Mouse (Mus musculus) neural tube, embryonic 13.5 days (tissue): ENCODE results near the gene Hfe. TPM values are rescaled to one million over a fixed set of nuclear protein-coding genes. Genes with fewer than 3 reads are reported as not detected.

Source experiments
- ATAC-seq: fragments of 200-750 bp; cut with Nextera tagmentation; 2 replicates; pipeline ENCODE4 v1.8.0; 2017; ENCODE audit warnings: low read depth, mild to moderate bottlenecking, moderate TSS enrichment, moderate library complexity
- H3K27ac ChIP-seq: fragments of 300-500 bp; sonication (generic); replicated peaks from 2 replicates; pipeline ENCODE4 v1.5.1; 2015; ENCODE audit warnings: moderate library complexity, mild to moderate bottlenecking, inconsistent platforms
- H3K27me3 ChIP-seq: fragments of 300-500 bp; sonication (generic); 2 replicates; pipeline ENCODE4 v1.6.1; 2015; ENCODE audit warnings: mild to moderate bottlenecking, inconsistent platforms
- H3K36me3 ChIP-seq: fragments of 300-500 bp; sonication (generic); 2 replicates; pipeline ENCODE4 v1.6.1; 2015; ENCODE audit warnings: mild to moderate bottlenecking, inconsistent platforms
- H3K4me1 ChIP-seq: fragments of 300-500 bp; sonication (generic); replicated peaks from 2 replicates; pipeline ENCODE4 v1.6.1; 2015; ENCODE audit warnings: inconsistent platforms
- H3K4me2 ChIP-seq: fragments of 300-500 bp; sonication (generic); 2 replicates; pipeline ENCODE4 v1.6.1; 2015; ENCODE audit warnings: inconsistent platforms, mild to moderate bottlenecking, moderate library complexity
- H3K4me3 ChIP-seq: fragments of 300-500 bp; sonication (generic); 2 replicates; pipeline ENCODE4 v1.5.1; 2015; ENCODE audit warnings: mild to moderate bottlenecking, inconsistent platforms
- H3K9ac ChIP-seq: fragments of 300-500 bp; sonication (generic); 2 replicates; pipeline ENCODE4 v1.6.1; 2015; ENCODE audit warnings: moderate library complexity, mild to moderate bottlenecking, inconsistent platforms
- H3K9me3 ChIP-seq: fragments of 300-500 bp; sonication (generic); 2 replicates; pipeline ENCODE4 v1.6.1; 2016; ENCODE audit warnings: inconsistent platforms
- WGBS: fragments of 180-500 bp; shearing (Covaris S2); methylation state at CpG from one replicate; pipeline ENCODE4 v1.1.7; 2015; 5-methylcytosine and 5-hydroxymethylcytosine counted together
- polyA plus RNA-seq: library from polyadenylated mRNA; unstranded; fragments of >200 nt; fragmentation: Nextera tagmentation; extraction: Ambion mirVana; gene quantifications from 2 replicates; pipeline ENCODE4 v1.2.1, GENCODE M21; 2015

Gene Hfe
- polyA plus RNA-seq, 1 experiment from 2014 or later: 4.0 TPM

- peak overlapping the region; percentile 98 for H3K4me2 ChIP-seq
Measured at GRCm38 (mm10) chr13:23740910-23741309, 30.3 kb upstream of the Hfe start.

GRCm38 (mm10) chr13:23740256-23740840, 29.7 kb upstream of the Hfe start:
- no peak for ATAC-seq
- Histone ChIP-seq H3K4me3 (peak overlapping the region; percentile 48), H3K27ac (peak overlapping the region; percentile 90)

More at GRCm38 (mm10) chr13:23740910-23741309, 30.3 kb upstream of the Hfe start:
- peaks cover 32% of the 10 kb centered on the region for H3K4me1 ChIP-seq
- no peaks in the 10 kb centered on the region for H3K36me3 ChIP-seq
- H3K9me3 ChIP-seq: no peaks in the 10 kb centered on the region
- H3K4me3 ChIP-seq: no peak overlapping the region
- WGBS: 69% methylated on average over 5 of the region's 5 CpGs
- ATAC-seq: no peak
- H3K27ac ChIP-seq: no peak overlapping the region
- no peak overlapping the region for H3K9ac ChIP-seq
- H3K27me3 ChIP-seq: no peaks in the 10 kb centered on the region

GRCm38 (mm10) chr13:23739922-23740252, 29.2 kb upstream of the Hfe start:
- peak overlapping the region; percentile 90 for H3K27ac ChIP-seq
- no peaks in the 10 kb centered on the region for H3K27me3 ChIP-seq
- peak overlapping the region; percentile 48 for H3K4me3 ChIP-seq
- H3K9me3 ChIP-seq: no peaks in the 10 kb centered on the region
- WGBS: 1% methylated on average over 14 of the region's 14 CpGs
- peaks cover 32% of the 10 kb centered on the region for H3K4me1 ChIP-seq
- H3K4me2 ChIP-seq: peak overlapping the region; percentile 98
- no peaks in the 10 kb centered on the region for H3K36me3 ChIP-seq
- no peak for ATAC-seq
- H3K9ac ChIP-seq: peak overlapping the region; percentile 78

More at GRCm38 (mm10) chr13:23740256-23740840, 29.7 kb upstream of the Hfe start:
- Histone ChIP-seq H3K27me3 (no peaks in the 10 kb centered on the region), H3K4me1 (peaks cover 32% of the 10 kb centered on the region), H3K36me3 (no peaks in the 10 kb centered on the region), H3K9ac (peak overlapping the region; percentile 78), H3K9me3 (no peaks in the 10 kb centered on the region), H3K4me2 (peak overlapping the region; percentile 98)
- WGBS: 33% methylated on average over 13 of the region's 13 CpGs

GRCm38 (mm10) chr13:23739069-23739921, 28.6 kb upstream of the Hfe start:
- Histone ChIP-seq H3K36me3 (no peaks in the 10 kb centered on the region), H3K4me3 (peak overlapping the region; percentile 48), H3K9ac (peak overlapping the region; percentile 78), H3K4me1 (peaks cover 28% of the 10 kb centered on the region), H3K9me3 (no peaks in the 10 kb centered on the region), H3K27ac (peak overlapping the region; percentile 90), H3K4me2 (peak overlapping the region; percentile 98), H3K27me3 (no peaks in the 10 kb centered on the region)
- WGBS: under 1% methylated on average over 39 of the region's 39 CpGs
- ATAC-seq: peak; percentile 93

- peaks cover 28% of the 10 kb centered on the region for H3K4me1 ChIP-seq
- H3K9me3 ChIP-seq: no peaks in the 10 kb centered on the region
- peak within 1 kb of the TSS; percentile 78 for H3K9ac ChIP-seq
- ATAC-seq: peak; percentile 95
- peak within 1 kb of the TSS; percentile 90 for H3K27ac ChIP-seq
- no peaks in the 10 kb centered on the region for H3K36me3 ChIP-seq
- WGBS: under 1% methylated on average over 38 of the region's 38 CpGs
- H3K4me3 ChIP-seq: peak within 1 kb of the TSS; percentile 48
- no peaks in the 10 kb centered on the region for H3K27me3 ChIP-seq
- H3K4me2 ChIP-seq: peak within 1 kb of the TSS; percentile 98
Measured at GRCm38 (mm10) chr13:23738677-23739068, 28.0 kb upstream of the Hfe start, which contains the start of gene Hist1h1c. Gene Hist1h1c (plus strand): TSS chr13:23738808.

- Histone ChIP-seq H3K36me3 (no peaks in the 10 kb centered on the region), H3K27ac (peak overlapping the region; percentile 90), H3K9ac (peak overlapping the region; percentile 78), H3K4me3 (peak overlapping the region; percentile 48), H3K4me2 (peak overlapping the region; percentile 98), H3K27me3 (no peaks in the 10 kb centered on the region), H3K4me1 (peaks cover 28% of the 10 kb centered on the region), H3K9me3 (no peaks in the 10 kb centered on the region)
- ATAC-seq: no peak
- WGBS: 22% methylated on average over 4 of the region's 4 CpGs
Measured at GRCm38 (mm10) chr13:23738041-23738440, 27.4 kb upstream of the Hfe start.

- 75% methylated on average over 5 of the region's 5 CpGs for WGBS
- H3K9ac ChIP-seq: no peak overlapping the region
- H3K27me3 ChIP-seq: no peaks in the 10 kb centered on the region
- no peaks in the 10 kb centered on the region for H3K36me3 ChIP-seq
- H3K27ac ChIP-seq: no peak overlapping the region
- no peak overlapping the region for H3K4me3 ChIP-seq
- H3K9me3 ChIP-seq: no peaks in the 10 kb centered on the region
- no peak overlapping the region for H3K4me2 ChIP-seq
- no peak for ATAC-seq
- H3K4me1 ChIP-seq: peaks cover 28% of the 10 kb centered on the region
Measured at GRCm38 (mm10) chr13:23737091-23737490, 26.4 kb upstream of the Hfe start.

- no peaks in the 10 kb centered on the region for H3K9me3 ChIP-seq
- H3K27ac ChIP-seq: no peak overlapping the region
- H3K9ac ChIP-seq: no peak overlapping the region
- H3K27me3 ChIP-seq: no peaks in the 10 kb centered on the region
- H3K4me3 ChIP-seq: no peak overlapping the region
- no peaks in the 10 kb centered on the region for H3K4me1 ChIP-seq
- no peak for ATAC-seq
- H3K4me2 ChIP-seq: no peak overlapping the region
- WGBS: 26% methylated on average over 8 of the region's 8 CpGs
- H3K36me3 ChIP-seq: no peaks in the 10 kb centered on the region
Measured at GRCm38 (mm10) chr13:23732156-23732804, 21.6 kb upstream of the Hfe start.

- WGBS: 37% methylated on average over 8 of the region's 8 CpGs
- ATAC-seq: no peak
- Histone ChIP-seq H3K36me3 (no peaks in the 10 kb centered on the region), H3K4me1 (no peaks in the 10 kb centered on the region), H3K4me3 (no peak overlapping the region), H3K27me3 (no peaks in the 10 kb centered on the region), H3K27ac (no peak overlapping the region), H3K9me3 (no peaks in the 10 kb centered on the region), H3K9ac (no peak overlapping the region), H3K4me2 (no peak overlapping the region)
Measured at GRCm38 (mm10) chr13:23730479-23730878, 19.8 kb upstream of the Hfe start.

GRCm38 (mm10) chr13:23729706-23730105, 19.1 kb upstream of the Hfe start:
- Histone ChIP-seq H3K27ac (no peak overlapping the region), H3K9ac (no peak overlapping the region), H3K4me1 (no peaks in the 10 kb centered on the region), H3K4me3 (no peak overlapping the region), H3K27me3 (no peaks in the 10 kb centered on the region), H3K4me2 (no peak overlapping the region), H3K36me3 (no peaks in the 10 kb centered on the region), H3K9me3 (no peaks in the 10 kb centered on the region)
- 90% methylated on average over 5 of the region's 5 CpGs for WGBS
- no peak for ATAC-seq

GRCm38 (mm10) chr13:23729192-23729525, 18.5 kb upstream of the Hfe start:
- no peaks in the 10 kb centered on the region for H3K27me3 ChIP-seq
- no peak overlapping the region for H3K4me2 ChIP-seq
- no peaks in the 10 kb centered on the region for H3K36me3 ChIP-seq
- WGBS: 94% methylated on average over 9 of the region's 9 CpGs
- no peaks in the 10 kb centered on the region for H3K9me3 ChIP-seq
- no peaks in the 10 kb centered on the region for H3K4me1 ChIP-seq
- no peak overlapping the region for H3K4me3 ChIP-seq
- no peak overlapping the region for H3K27ac ChIP-seq
- H3K9ac ChIP-seq: no peak overlapping the region
- ATAC-seq: no peak

- 91% methylated on average over 18 of the region's 18 CpGs for WGBS
- Histone ChIP-seq H3K4me1 (no peaks in the 10 kb centered on the region), H3K4me2 (no peak overlapping the region), H3K9me3 (no peaks in the 10 kb centered on the region), H3K27me3 (no peaks in the 10 kb centered on the region), H3K36me3 (no peaks in the 10 kb centered on the region), H3K27ac (no peak overlapping the region), H3K9ac (no peak overlapping the region), H3K4me3 (no peak overlapping the region)
- ATAC-seq: no peak
Measured at GRCm38 (mm10) chr13:23728472-23729191, 18.0 kb upstream of the Hfe start.
